Mouse (Mus musculus): ENCODE measurements around the gene Kera. TPM values are rescaled to one million over a fixed set of nuclear protein-coding genes. Genes with fewer than 3 reads are reported as not detected.

Gene Kera
- not detected in 2 replicates for polyA plus RNA-seq (2011; ENCODE audit: insufficient read depth, insufficient read length, low read depth, missing spikeins)

GRCm38 (mm10) chr10:97606579-97606978 lies at the start of gene Kera:
Kera (plus strand) TSS chr10:97606879.
- H3K36me3 ChIP-seq (ENCODE audit: control insufficient read depth, insufficient read depth, low read length, poor library complexity, severe bottlenecking), result no peaks in the 10 kb centered on the region
- no peak within 1 kb of the TSS for H3K9ac ChIP-seq (ENCODE audit: low read depth, poor library complexity, severe bottlenecking)
- H3K27me3 ChIP-seq (ENCODE audit: control insufficient read depth, insufficient read depth, low read length, poor library complexity, severe bottlenecking), result no peaks in the 10 kb centered on the region
- H3K4me1 ChIP-seq (ENCODE audit: control insufficient read depth, insufficient read depth, low read length), result no peaks in the 10 kb centered on the region
- H3K27ac ChIP-seq (ENCODE audit: insufficient read depth, low read length), result no peak within 1 kb of the TSS
- H3K9me3 ChIP-seq (replicated peaks; ENCODE audit: control insufficient read depth, insufficient read depth, low read length, poor library complexity, severe bottlenecking), result no peaks in the 10 kb centered on the region
- TF ChIP-seq EP300 (IDR thresholded peaks at IDR 0.05; ENCODE audit: insufficient read depth, low read depth, low read length), result no peak
- H3K4me3 ChIP-seq (ENCODE audit: low read depth, low read length), result no peak within 1 kb of the TSS

GRCm38 (mm10) chr10:97564957-97565856 lies 41.5 kb upstream of the Kera start, which contains the start of gene Lum:
Lum (plus strand) TSS chr10:97565128.
- Histone ChIP-seq H3K4me3 (ENCODE audit: low read depth, low read length) (no peak within 1 kb of the TSS), H3K9ac (ENCODE audit: low read depth, poor library complexity, severe bottlenecking) (no peak within 1 kb of the TSS), H3K36me3 (ENCODE audit: control insufficient read depth, insufficient read depth, low read length, poor library complexity, severe bottlenecking) (no peaks in the 10 kb centered on the region), H3K27me3 (ENCODE audit: control insufficient read depth, insufficient read depth, low read length, poor library complexity, severe bottlenecking) (peaks cover 2% of the 10 kb centered on the region; the same call in 1 of the 2 replicates), H3K9me3 (replicated peaks; ENCODE audit: control insufficient read depth, insufficient read depth, low read length, poor library complexity, severe bottlenecking) (peaks cover 13% of the 10 kb centered on the region), H3K27ac (ENCODE audit: insufficient read depth, low read length) (no peak within 1 kb of the TSS), H3K4me1 (ENCODE audit: control insufficient read depth, insufficient read depth, low read length) (no peaks in the 10 kb centered on the region)
- no peak for TF ChIP-seq POLR2A (IDR thresholded peaks at IDR 0.05; ENCODE audit: insufficient read depth, low read length)
- TF ChIP-seq CTCF (IDR thresholded peaks at IDR 0.05; ENCODE audit: low read depth, low read length), result no peak

GRCm38 (mm10) chr10:97567489-97568135 lies 39.1 kb upstream of the Kera start:
- no peak for TF ChIP-seq CTCF (IDR thresholded peaks at IDR 0.05; ENCODE audit: low read depth, low read length)
- TF ChIP-seq EP300 (IDR thresholded peaks at IDR 0.05; ENCODE audit: insufficient read depth, low read depth, low read length), result no peak
- Histone ChIP-seq H3K4me1 (ENCODE audit: control insufficient read depth, insufficient read depth, low read length) (no peaks in the 10 kb centered on the region), H3K9me3 (replicated peaks; ENCODE audit: control insufficient read depth, insufficient read depth, low read length, poor library complexity, severe bottlenecking) (peaks cover 7% of the 10 kb centered on the region), H3K4me3 (ENCODE audit: low read depth, low read length) (no peak overlapping the region), H3K27ac (ENCODE audit: insufficient read depth, low read length) (no peak overlapping the region), H3K36me3 (ENCODE audit: control insufficient read depth, insufficient read depth, low read length, poor library complexity, severe bottlenecking) (no peaks in the 10 kb centered on the region), H3K27me3 (ENCODE audit: control insufficient read depth, insufficient read depth, low read length, poor library complexity, severe bottlenecking) (peaks cover 2% of the 10 kb centered on the region; the same call in 1 of the 2 replicates), H3K9ac (ENCODE audit: low read depth, poor library complexity, severe bottlenecking) (no peak overlapping the region)

- no peak overlapping the region for H3K4me3 ChIP-seq (ENCODE audit: low read depth, low read length)
These were observed 24.0 kb upstream of the Kera start for GRCm38 (mm10) chr10:97582543-97583231.

GRCm38 (mm10) chr10:97584176-97584575 lies 22.5 kb upstream of the Kera start:
- no peak overlapping the region for H3K27ac ChIP-seq (ENCODE audit: insufficient read depth, low read length)
- H3K4me1 ChIP-seq (ENCODE audit: control insufficient read depth, insufficient read depth, low read length), result no peaks in the 10 kb centered on the region
- no peaks in the 10 kb centered on the region for H3K27me3 ChIP-seq (ENCODE audit: control insufficient read depth, insufficient read depth, low read length, poor library complexity, severe bottlenecking)
- no peaks in the 10 kb centered on the region for H3K36me3 ChIP-seq (ENCODE audit: control insufficient read depth, insufficient read depth, low read length, poor library complexity, severe bottlenecking)
- TF ChIP-seq POLR2A (IDR thresholded peaks at IDR 0.05; ENCODE audit: insufficient read depth, low read length), result no peak
- TF ChIP-seq CTCF (IDR thresholded peaks at IDR 0.05; ENCODE audit: low read depth, low read length), result no peak
- no peak for TF ChIP-seq EP300 (IDR thresholded peaks at IDR 0.05; ENCODE audit: insufficient read depth, low read depth, low read length)
- H3K9ac ChIP-seq (ENCODE audit: low read depth, poor library complexity, severe bottlenecking), result no peak overlapping the region
- H3K9me3 ChIP-seq (replicated peaks; ENCODE audit: control insufficient read depth, insufficient read depth, low read length, poor library complexity, severe bottlenecking), result no peaks in the 10 kb centered on the region
- no peak overlapping the region for H3K4me3 ChIP-seq (ENCODE audit: low read depth, low read length)

More at GRCm38 (mm10) chr10:97582543-97583231, 24.0 kb upstream of the Kera start:
- no peak for TF ChIP-seq CTCF (IDR thresholded peaks at IDR 0.05; ENCODE audit: low read depth, low read length)
- TF ChIP-seq EP300 (IDR thresholded peaks at IDR 0.05; ENCODE audit: insufficient read depth, low read depth, low read length), result no peak
- TF ChIP-seq POLR2A (IDR thresholded peaks at IDR 0.05; ENCODE audit: insufficient read depth, low read length), result no peak
- no peaks in the 10 kb centered on the region for H3K36me3 ChIP-seq (ENCODE audit: control insufficient read depth, insufficient read depth, low read length, poor library complexity, severe bottlenecking)
- no peak overlapping the region for H3K27ac ChIP-seq (ENCODE audit: insufficient read depth, low read length)
- no peaks in the 10 kb centered on the region for H3K27me3 ChIP-seq (ENCODE audit: control insufficient read depth, insufficient read depth, low read length, poor library complexity, severe bottlenecking)
- no peak overlapping the region for H3K9ac ChIP-seq (ENCODE audit: low read depth, poor library complexity, severe bottlenecking)
- no peaks in the 10 kb centered on the region for H3K4me1 ChIP-seq (ENCODE audit: control insufficient read depth, insufficient read depth, low read length)
- H3K9me3 ChIP-seq (replicated peaks; ENCODE audit: control insufficient read depth, insufficient read depth, low read length, poor library complexity, severe bottlenecking), result no peaks in the 10 kb centered on the region
